Mouse (Mus musculus) myocyte (in vitro differentiated cells): ENCODE data around the gene Kmt5c. TPM values are rescaled to one million over a fixed set of nuclear protein-coding genes. Genes with fewer than 3 reads are reported as not detected.

Source experiments
- H3K27me3 ChIP-seq: one replicate; pipeline ENCODE4 v1.6.1; 2011; ENCODE audit not compliant: control insufficient read depth, insufficient read depth, insufficient read length
- H3K36me3 ChIP-seq: one replicate; pipeline ENCODE4 v1.6.1; 2011; ENCODE audit not compliant: control insufficient read depth, insufficient read depth
- H3K4me2 ChIP-seq: one replicate; pipeline ENCODE4 v1.6.1; 2011; ENCODE audit warnings: low read depth, control low read depth
- H3K4me3 ChIP-seq: one replicate; pipeline ENCODE4 v1.5.1; 2011; ENCODE audit warnings: mild to moderate bottlenecking, control low read depth, moderate library complexity
- H3K79me2 ChIP-seq: one replicate; pipeline ENCODE4 v1.6.1; 2011; ENCODE audit not compliant: control insufficient read depth, insufficient read depth
- H3ac ChIP-seq: one replicate; pipeline ENCODE4 v1.6.1; 2011; ENCODE audit not compliant: control insufficient read depth, insufficient read length
- CEBPB ChIP-seq: IDR thresholded peaks from 2 replicates; pipeline ENCODE4 v1.6.1; 2011; ENCODE audit warnings: mild to moderate bottlenecking, moderate library complexity; ENCODE audit not compliant: poor library complexity, insufficient read depth, severe bottlenecking
- E2F4 ChIP-seq: IDR thresholded peaks from one replicate; pipeline ENCODE4 v1.6.1; 2011; ENCODE audit warnings: mild to moderate bottlenecking, control low read depth, moderate library complexity; ENCODE audit not compliant: insufficient read depth
- MAX ChIP-seq: IDR thresholded peaks from one replicate; pipeline ENCODE4 v1.6.1; 2011; ENCODE audit warnings: low read depth, mild to moderate bottlenecking, control low read depth
- MYOD1 ChIP-seq, 3 experiments: IDR thresholded peaks; one replicate each; pipeline ENCODE4 v1.6.1; 2011; ENCODE audit warnings: control low read depth in 2 of 3, low read depth in 2 of 3, mild to moderate bottlenecking in 2 of 3, moderate library complexity in 1 of 3; ENCODE audit not compliant: insufficient read length in 2 of 3, control insufficient read depth in 1 of 3
- MYOG ChIP-seq, 3 experiments: IDR thresholded peaks; one replicate each; pipeline ENCODE4 v1.6.1; 2011; ENCODE audit warnings: control low read depth in 2 of 3, low read depth in 2 of 3, mild to moderate bottlenecking in 2 of 3; ENCODE audit not compliant: insufficient read length in 2 of 3, control insufficient read depth in 1 of 3, insufficient read depth in 1 of 3
- POLR2A ChIP-seq: IDR thresholded peaks from one replicate; pipeline ENCODE4 v1.6.1; 2011; ENCODE audit warnings: low read depth, mild to moderate bottlenecking, control low read depth, moderate library complexity; ENCODE audit not compliant: insufficient read length
- POLR2AphosphoS2 ChIP-seq: IDR thresholded peaks from one replicate; pipeline ENCODE4 v1.6.1; 2011; ENCODE audit warnings: low read depth, control low read depth; ENCODE audit not compliant: insufficient read length
- REST ChIP-seq: IDR thresholded peaks from one replicate; pipeline ENCODE4 v1.6.1; 2011; ENCODE audit warnings: mild to moderate bottlenecking, control low read depth, moderate library complexity; ENCODE audit not compliant: insufficient read depth, insufficient read length
- SRF ChIP-seq: IDR thresholded peaks from one replicate; pipeline ENCODE4 v1.6.1; 2011; ENCODE audit warnings: low read depth; ENCODE audit not compliant: control insufficient read depth, insufficient read length
- TCF12 ChIP-seq: IDR thresholded peaks from one replicate; pipeline ENCODE4 v1.6.1; 2011; ENCODE audit warnings: mild to moderate bottlenecking, control low read depth; ENCODE audit not compliant: poor library complexity, insufficient read depth, severe bottlenecking
- TCF3 ChIP-seq: IDR thresholded peaks from one replicate; pipeline ENCODE4 v1.6.1; 2011; ENCODE audit warnings: low read depth, control low read depth; ENCODE audit not compliant: insufficient read length
- USF1 ChIP-seq: IDR thresholded peaks from one replicate; pipeline ENCODE4 v1.6.1; 2011; ENCODE audit warnings: low read depth, mild to moderate bottlenecking, control low read depth, moderate library complexity
- polyA plus RNA-seq: library from polyadenylated mRNA; unstranded; fragments of >200 nt; fragmentation: generic; extraction: Trizol; gene quantifications from one replicate; pipeline ENCODE4 v1.2.1, GENCODE M21; 2012; ENCODE audit warnings: missing spikeins

The Kmt5c gene
- polyA plus RNA-seq, 1 experiment: 19.2 TPM

DNA sequence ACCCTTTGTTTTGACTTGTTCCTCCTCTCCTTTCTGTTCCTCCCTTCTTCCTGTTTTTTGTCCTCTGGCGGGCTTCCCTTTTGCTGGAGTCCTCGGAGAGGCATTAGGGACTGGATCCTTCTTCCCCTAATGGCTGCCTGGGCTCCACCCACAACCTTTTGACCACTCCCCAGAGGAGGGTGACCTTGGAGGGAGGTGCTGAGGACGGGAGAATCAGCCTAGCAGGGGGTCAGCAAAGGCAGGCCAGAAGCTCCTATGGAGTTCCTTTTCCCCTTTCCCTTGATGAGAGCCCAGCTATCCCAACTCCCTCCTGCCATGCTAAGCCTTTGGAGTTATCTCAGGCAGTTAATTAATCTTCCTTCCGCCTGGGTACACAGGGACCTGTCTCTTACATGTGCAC, 1.2 kb downstream of the Kmt5c start:
- peaks cover 5% of the 10 kb centered on the region for H3K79me2 ChIP-seq
- H3K4me2 ChIP-seq: peak overlapping the region; percentile 95
- no peaks in the 10 kb centered on the region for H3K36me3 ChIP-seq
- H3K4me3 ChIP-seq: peak overlapping the region; percentile 72
- no peak for TF ChIP-seq MAX
- TF ChIP-seq SRF: no peak
- TF ChIP-seq E2F4: no peak
- TF ChIP-seq POLR2A: no peak
- TF ChIP-seq MYOG (IDR thresholded peaks at IDR 0.05; ENCODE audit: control insufficient read depth in 1 of 3, insufficient read depth in 1 of 3, insufficient read length in 2 of 3, low read depth in 2 of 3): no peak
- no peak for TF ChIP-seq POLR2AphosphoS2
- TF ChIP-seq USF1: no peak
- TF ChIP-seq MYOD1 (IDR thresholded peaks at IDR 0.05; ENCODE audit: control insufficient read depth in 1 of 3, insufficient read length in 2 of 3, low read depth in 2 of 3): no peak
- TF ChIP-seq CEBPB: no peak
- TF ChIP-seq TCF12: no peak
- no peak for TF ChIP-seq TCF3
- TF ChIP-seq REST: no peak
- no peak overlapping the region for H3ac ChIP-seq
- H3K27me3 ChIP-seq: no peaks in the 10 kb centered on the region

DNA sequence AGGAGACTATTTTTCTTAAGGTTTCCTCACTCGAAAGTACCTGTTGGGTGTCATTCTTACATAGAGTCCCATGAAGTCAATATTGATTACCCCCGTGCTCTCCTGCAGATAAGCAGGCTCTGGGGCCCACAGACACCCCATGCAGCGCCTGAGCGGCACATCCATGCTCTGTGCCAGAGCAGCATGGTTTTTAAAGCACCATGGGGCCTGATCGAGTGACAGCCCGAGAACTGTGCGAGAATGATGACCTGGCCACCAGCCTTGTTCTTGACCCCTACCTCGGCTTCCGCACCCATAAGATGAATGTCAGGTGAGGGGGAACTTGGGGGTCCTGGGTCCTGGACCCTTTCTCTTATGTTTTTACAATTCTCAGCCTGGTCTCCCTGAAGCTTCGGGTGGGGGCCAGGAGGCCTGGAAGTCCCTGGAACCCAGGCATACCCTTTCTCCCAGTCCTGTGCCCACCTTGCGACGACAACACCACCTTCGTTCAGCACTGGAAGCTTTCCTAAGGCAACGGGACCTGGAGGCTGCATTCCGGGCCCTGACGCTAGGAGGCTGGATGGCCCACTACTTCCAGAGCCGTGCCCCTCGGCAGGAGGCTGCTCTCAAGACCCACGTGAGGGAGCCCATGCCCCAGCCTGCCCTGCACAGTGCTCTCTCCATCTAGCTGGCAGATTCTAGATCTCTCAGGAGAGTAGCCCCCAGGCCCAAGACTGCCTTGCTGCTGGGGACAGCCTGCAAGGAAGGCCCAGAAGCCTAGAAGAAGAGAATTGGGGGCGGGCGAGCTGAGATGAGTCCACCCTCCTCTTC, 2.0 kb downstream of the Kmt5c start:
- Histone ChIP-seq H3K27me3 (no peaks in the 10 kb centered on the region), H3K4me2 (peak overlapping the region; percentile 95), H3K36me3 (no peaks in the 10 kb centered on the region), H3ac (no peak overlapping the region), H3K4me3 (peak overlapping the region; percentile 72), H3K79me2 (peaks cover 5% of the 10 kb centered on the region)
- no peak for TF ChIP-seq TCF3
- TF ChIP-seq MYOD1 (IDR thresholded peaks at IDR 0.05; ENCODE audit: control insufficient read depth in 1 of 3, insufficient read length in 2 of 3, low read depth in 2 of 3): no peak
- no peak for TF ChIP-seq E2F4
- no peak for TF ChIP-seq POLR2A
- no peak for TF ChIP-seq USF1
- TF ChIP-seq POLR2AphosphoS2: no peak

DNA sequence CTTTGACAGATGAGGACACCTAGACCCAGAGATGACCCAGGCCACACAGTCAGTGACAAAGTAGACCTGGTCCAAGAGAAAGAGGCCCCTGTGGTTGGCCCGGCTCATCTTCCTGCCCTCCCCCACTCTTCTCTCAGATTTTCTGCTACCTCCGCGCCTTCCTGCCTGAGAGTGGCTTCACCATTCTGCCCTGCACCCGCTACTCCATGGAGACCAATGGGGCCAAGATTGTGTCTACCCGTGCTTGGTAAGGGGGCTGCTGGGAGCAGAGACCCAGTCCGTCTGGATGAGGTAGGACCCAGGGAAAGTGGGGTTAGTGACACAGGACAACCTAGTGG, 2.5 kb downstream of the Kmt5c start:
- H3K27me3 ChIP-seq: no peaks in the 10 kb centered on the region
- TF ChIP-seq POLR2A (no peak), MYOG (IDR thresholded peaks at IDR 0.05; ENCODE audit: control insufficient read depth in 1 of 3, insufficient read depth in 1 of 3, insufficient read length in 2 of 3, low read depth in 2 of 3) (no peak), SRF (no peak), USF1 (no peak), TCF12 (no peak), MAX (no peak), CEBPB (no peak), REST (no peak), POLR2AphosphoS2 (no peak), MYOD1 (IDR thresholded peaks at IDR 0.05; ENCODE audit: control insufficient read depth in 1 of 3, insufficient read length in 2 of 3, low read depth in 2 of 3) (no peak), TCF3 (no peak), E2F4 (no peak)
- H3K4me2 ChIP-seq: no peak overlapping the region
- no peaks in the 10 kb centered on the region for H3K36me3 ChIP-seq
- no peak overlapping the region for H3K4me3 ChIP-seq
- H3K79me2 ChIP-seq: peaks cover 5% of the 10 kb centered on the region
- H3ac ChIP-seq: no peak overlapping the region

DNA sequence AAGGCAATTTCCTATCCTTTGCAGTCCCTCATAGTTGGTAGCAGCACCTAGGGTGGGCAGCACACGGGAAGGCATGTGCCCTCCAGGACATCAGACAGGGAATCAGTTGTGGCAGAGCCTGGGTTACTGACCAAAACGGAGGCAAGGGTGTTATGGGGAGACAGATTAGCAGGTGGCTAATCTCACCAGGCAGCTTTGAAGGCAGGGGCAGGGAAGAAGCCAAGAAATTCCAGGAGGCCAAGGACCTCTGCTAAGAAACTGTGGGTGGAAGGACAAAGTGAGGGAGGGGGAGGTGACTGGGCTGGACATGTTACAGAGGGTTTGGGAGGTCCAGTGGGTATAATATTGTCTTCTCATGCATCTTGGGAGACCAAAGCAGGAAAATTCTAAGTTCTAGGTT, 3.4 kb downstream of the Kmt5c start:
- no peak overlapping the region for H3K4me3 ChIP-seq
- TF ChIP-seq REST (no peak), TCF12 (no peak), POLR2A (no peak), SRF (no peak), MYOD1 (IDR thresholded peaks at IDR 0.05; ENCODE audit: control insufficient read depth in 1 of 3, insufficient read length in 2 of 3, low read depth in 2 of 3) (no peak), POLR2AphosphoS2 (no peak), MAX (no peak), MYOG (IDR thresholded peaks at IDR 0.05; ENCODE audit: control insufficient read depth in 1 of 3, insufficient read depth in 1 of 3, insufficient read length in 2 of 3, low read depth in 2 of 3) (no peak), E2F4 (no peak), USF1 (no peak), CEBPB (no peak), TCF3 (no peak)
- no peak overlapping the region for H3K4me2 ChIP-seq
- H3ac ChIP-seq: no peak overlapping the region
- H3K27me3 ChIP-seq: no peaks in the 10 kb centered on the region
- H3K36me3 ChIP-seq: no peaks in the 10 kb centered on the region
- H3K79me2 ChIP-seq: peaks cover 5% of the 10 kb centered on the region

DNA sequence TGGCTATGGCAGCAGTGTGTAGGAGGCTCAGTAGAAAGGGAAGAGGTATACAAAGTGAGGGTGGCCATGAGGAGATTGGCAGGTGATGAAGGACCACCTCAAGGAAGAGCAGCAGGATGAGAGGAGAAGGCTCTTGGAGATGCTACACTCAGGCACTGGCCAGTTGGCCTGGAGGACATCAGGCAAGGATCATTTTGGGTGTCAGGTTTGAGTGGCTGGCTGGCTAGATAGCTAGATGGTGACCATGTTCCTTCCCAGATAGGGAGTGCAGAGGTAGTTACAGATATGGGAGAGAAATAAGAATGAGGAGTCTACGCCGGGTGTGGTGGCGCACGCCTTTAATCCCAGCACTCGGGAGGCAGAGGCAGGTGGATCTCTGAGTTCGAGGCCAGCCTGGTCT, 5.0 kb downstream of the Kmt5c start:
- no peak overlapping the region for H3ac ChIP-seq
- H3K27me3 ChIP-seq: no peaks in the 10 kb centered on the region
- no peak overlapping the region for H3K4me2 ChIP-seq
- no peak for TF ChIP-seq POLR2AphosphoS2
- TF ChIP-seq MAX: no peak
- TF ChIP-seq SRF: no peak
- TF ChIP-seq POLR2A: no peak
- no peak for TF ChIP-seq MYOD1 (IDR thresholded peaks at IDR 0.05; ENCODE audit: control insufficient read depth in 1 of 3, insufficient read length in 2 of 3, low read depth in 2 of 3)
- H3K36me3 ChIP-seq: no peaks in the 10 kb centered on the region
- peaks cover 5% of the 10 kb centered on the region for H3K79me2 ChIP-seq
- no peak overlapping the region for H3K4me3 ChIP-seq
